Mouse (Mus musculus) adrenal gland, postnatal 25 days (tissue): Measurements from ENCODE around the gene Mmp21. TPM values are rescaled to one million over a fixed set of nuclear protein-coding genes. Genes with fewer than 3 reads are reported as not detected.
A peak's percentile ranks its signal among the peaks of the same experiment; 100 is the strongest.
"Not testable (repeated sequence)": the region's sequence is repeated elsewhere in the genome, so short reads cannot be mapped to it uniquely, and the experiment has no call there.

Source experiments
- DNase-seq: peaks from one replicate; pipeline ENCODE4 v3.0.0; 2021; ENCODE audit warnings: mixed read lengths
- long read RNA-seq: library from polyadenylated mRNA; stranded (forward); transcript quantifications from one replicate; pipeline ENCODE4 v2.0.0, GENCODE M21; 2021
- total RNA-seq: library from RNA; stranded (reverse); gene quantifications from 2 replicates; pipeline ENCODE4 v1.2.3, GENCODE M21; 2021

The Mmp21 gene
- total RNA-seq, result not detected in 2 replicates
- long read RNA-seq, result 0 reads

GRCm38 (mm10) chr7:133679961-133680360, at the start of gene Mmp21:
TSS of gene Mmp21 (minus strand) at chr7:133680061.
- no peak for DNase-seq

DNA sequence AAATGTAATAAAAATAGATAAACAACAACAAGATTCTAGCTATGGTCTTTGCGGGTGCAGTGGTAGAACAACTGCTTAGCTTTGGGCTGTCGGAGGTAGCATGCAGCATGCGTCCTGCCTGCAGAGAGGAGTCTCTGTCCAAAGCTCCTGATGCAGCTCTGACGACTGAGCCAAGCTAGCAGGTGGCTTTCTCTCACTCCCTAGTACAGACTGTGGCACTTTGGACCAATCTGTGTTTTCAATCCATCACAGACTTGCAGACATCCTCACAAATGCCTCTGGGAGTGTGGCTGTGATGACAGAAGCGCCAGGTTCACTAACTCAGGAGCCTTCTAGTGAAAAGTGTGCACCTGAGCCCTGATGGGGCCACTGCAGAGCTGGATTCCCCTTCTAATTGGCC, 49.5 kb upstream of the Mmp21 start:
- no peak for DNase-seq

GRCm38 (mm10) chr7:133727027-133727426, 47.2 kb upstream of the Mmp21 start:
- no peak for DNase-seq

- DNase-seq, result no peak
Measured at GRCm38 (mm10) chr7:133725571-133725970, 45.7 kb upstream of the Mmp21 start.

DNA sequence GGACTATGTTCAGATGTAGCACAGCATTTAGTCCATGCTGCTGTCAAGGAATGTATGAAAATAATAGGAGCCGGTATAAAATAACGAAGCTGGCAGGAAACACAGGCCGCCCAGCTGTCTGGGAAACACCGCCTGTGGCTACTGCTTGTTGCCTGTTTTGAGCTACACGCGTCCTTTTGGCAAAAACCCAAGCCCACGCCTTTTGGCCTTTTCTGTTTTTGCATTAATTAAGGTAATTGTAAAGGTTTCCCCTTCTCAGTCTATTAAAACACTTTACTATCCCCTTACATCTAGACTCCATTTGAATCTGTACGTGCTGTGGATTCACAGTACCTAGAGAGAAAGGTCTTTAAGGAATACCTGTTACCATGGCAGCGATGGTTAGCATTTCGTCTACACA, 45.0 kb upstream of the Mmp21 start:
- DNase-seq, result no peak

- no peak for DNase-seq
Measured at GRCm38 (mm10) chr7:133720616-133721015, 40.8 kb upstream of the Mmp21 start.

DNA sequence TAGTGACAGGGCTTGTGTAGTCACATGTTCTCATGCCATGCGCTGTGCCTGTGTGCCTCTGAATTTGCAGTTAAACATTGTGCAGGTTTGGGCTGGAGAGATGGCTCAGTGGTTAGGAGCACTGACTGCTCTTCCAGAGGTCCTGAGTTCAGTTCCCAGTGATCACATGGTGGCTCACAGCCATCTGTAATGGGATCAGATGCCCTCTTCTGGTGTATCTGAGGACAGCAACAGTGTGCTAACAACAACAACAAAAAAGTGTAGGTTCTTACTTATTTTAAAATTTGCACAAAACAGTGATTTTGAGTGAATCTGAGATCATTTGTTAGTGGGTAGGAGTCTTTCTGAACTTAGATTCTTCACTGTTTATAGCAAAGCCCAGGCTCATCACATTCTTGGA, 38.7 kb upstream of the Mmp21 start:
- no peak for DNase-seq

DNA sequence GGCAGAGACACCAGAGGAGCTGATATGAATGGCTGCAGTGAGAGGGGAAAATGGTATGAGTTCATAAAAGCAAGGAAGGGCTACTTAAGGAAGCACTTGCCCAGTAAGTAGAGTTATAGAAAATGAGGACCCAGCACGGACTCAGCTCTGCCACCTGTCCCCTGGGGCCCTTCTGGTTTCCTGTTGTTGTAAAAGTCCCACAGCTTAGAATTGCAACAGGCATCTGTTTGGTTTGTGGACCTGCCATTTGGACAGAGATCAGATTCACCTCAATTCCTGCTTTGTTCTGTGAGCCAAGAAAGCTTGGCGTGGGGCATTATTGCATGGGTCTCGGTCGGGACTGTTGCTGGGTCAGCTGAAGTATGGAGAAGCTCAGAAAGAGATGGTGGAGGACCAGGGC, 35.5 kb upstream of the Mmp21 start:
- DNase-seq, result peak; percentile 4

- DNase-seq, result no peak
Measured at GRCm38 (mm10) chr7:133707301-133707700, 27.4 kb upstream of the Mmp21 start.

DNA sequence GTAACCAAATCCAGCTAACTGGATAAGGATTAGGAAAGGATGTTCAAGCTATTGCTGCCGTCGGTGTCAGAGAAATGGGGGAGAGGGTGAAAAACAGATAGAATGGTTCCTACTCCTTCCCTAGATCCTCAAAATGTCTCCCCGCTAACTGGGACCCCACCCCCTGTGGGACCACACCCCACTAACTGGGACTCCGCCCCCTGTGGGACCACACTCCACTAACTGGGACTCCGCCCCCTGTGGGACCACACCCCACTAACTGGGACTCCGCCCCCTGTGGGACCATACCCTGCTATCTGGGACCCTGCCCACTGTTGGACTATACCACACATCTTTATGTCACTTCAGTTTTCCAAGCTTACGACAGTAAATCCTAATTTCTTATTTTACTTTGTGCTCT, 24.0 kb upstream of the Mmp21 start:
- no peak for DNase-seq

DNA sequence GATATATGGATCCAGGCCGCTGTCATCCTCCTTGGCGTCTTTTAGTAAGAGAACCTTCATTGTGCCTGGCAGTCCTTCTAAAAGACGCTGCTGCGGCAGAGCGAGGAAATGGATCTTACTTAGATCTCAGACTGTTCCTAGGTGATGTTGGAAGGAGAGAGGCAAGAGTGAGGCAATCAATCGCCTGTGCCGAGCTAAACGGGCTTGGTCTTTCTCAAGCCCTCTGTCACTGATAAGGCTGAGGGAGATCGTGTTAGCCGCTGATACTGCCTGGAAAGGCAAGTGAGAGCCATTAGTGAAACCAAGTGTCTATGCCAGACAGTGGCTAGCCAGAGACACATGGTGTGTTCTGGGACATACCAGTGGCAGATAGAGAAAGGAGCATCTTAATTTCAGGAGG, 22.5 kb upstream of the Mmp21 start:
- no peak for DNase-seq

- no peak for DNase-seq
Measured at GRCm38 (mm10) chr7:133701366-133701765, 21.5 kb upstream of the Mmp21 start.

DNA sequence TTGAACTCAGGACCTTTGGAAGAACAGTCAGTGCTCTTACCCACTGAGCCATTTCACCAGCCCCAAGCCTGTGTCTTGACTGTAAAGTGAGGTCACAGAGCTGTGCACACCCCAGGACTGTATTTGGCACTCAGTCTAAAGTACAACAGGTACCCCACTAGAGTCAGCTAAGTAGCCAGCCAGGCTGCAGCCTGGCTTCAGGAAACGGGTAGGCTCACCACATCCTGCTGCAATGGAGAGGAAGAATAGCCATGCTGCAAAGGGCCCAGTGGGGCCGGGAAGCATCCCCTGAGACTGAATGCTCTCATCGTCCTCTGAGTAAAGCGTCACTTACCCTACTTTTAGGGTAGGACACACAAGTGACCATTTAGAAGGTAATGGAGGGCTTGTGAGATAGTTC, 20.0 kb upstream of the Mmp21 start:
- DNase-seq, result no peak

- DNase-seq, result no peak
Measured at GRCm38 (mm10) chr7:133698021-133698709, 18.3 kb upstream of the Mmp21 start.

GRCm38 (mm10) chr7:133685644-133686043, 5.8 kb upstream of the Mmp21 start:
- DNase-seq, result not testable (repeated sequence)

GRCm38 (mm10) chr7:133684701-133685100, 4.8 kb upstream of the Mmp21 start:
- DNase-seq, result no peak

- no peak for DNase-seq
Measured at GRCm38 (mm10) chr7:133684110-133684509, 4.2 kb upstream of the Mmp21 start.

GRCm38 (mm10) chr7:133683626-133684025, 3.8 kb upstream of the Mmp21 start:
- no peak for DNase-seq

DNA sequence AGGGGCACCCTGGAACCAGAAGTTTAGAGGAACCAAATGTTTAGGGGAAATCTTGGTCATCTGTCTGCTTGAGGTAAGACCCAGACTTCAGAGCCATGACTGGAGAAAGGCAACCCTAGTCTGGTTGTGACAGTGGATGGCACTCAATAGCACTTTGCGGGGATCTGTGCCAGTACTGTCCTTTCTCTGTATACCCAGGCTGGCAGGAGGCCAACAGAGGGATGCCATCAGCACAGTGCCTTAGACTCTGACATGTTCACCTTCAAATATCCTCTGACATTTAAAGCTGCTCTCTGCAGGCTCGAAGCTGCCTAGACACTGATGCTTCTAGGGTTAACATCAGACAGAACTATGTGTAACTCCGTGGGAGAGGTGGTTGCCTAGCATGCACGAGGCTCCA, 422 bp downstream of the Mmp21 start:
- DNase-seq, result peak; percentile 39

DNA sequence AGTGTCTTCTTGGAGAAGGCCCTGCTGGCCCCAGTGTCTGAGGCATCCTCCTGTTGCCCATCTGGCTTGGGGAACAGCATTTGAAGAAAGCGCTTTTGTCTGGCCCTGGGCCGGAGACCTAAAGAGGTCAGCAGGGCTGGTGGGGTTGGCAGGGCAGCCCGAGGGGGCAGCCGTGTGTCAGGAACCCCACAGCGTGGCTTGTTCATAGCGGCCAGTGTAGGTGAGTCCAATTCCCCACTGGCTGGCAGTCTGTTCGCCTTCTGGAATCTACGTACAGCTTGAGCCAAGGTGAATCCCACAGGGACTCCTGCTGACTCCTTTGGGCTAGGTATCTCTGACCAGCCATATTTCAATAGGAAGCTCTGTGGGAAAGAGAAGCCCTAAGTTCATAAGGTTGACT, 1.1 kb downstream of the Mmp21 start:
- no peak for DNase-seq

DNA sequence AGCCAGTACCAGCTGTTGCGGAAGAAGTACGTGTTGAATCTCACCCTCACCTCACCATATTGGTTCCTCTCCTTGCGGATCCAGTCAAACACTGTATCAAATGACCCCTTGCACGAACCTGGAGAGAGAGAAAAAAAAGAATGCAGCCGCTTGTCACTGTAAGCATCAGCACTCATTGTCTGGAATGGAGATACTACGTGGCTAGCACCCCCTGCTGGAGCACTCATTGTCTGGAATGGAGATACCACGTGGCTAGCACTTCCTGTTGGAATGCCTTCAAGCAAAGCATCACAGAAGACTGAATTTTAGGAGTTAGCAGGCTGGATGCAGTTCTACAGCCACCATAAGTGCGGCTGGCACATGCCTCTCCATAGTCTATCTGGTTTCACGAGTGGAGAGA, 3.9 kb downstream of the Mmp21 start:
- DNase-seq, result no peak

DNA sequence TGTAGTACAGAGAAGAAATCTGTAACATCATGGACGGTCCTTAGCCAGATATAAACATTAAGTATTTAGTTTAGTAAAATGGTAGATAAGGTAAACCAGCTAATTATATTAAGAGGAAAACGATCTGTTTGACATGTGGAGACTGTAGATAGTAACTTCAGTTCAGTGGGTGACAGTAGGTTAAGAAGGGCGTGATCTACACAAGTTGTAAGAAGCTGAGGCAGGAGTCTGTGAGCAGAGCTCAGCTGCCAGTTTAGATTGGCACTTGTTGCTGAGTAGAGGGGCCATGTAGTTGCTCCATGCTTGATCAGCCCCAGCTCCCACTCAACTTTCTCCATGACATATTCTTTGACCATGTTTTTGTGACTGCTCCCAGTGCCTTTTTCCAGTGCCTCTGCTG, 9.0 kb downstream of the Mmp21 start:
- DNase-seq, result no peak

- DNase-seq, result no peak
Measured at GRCm38 (mm10) chr7:133669946-133670345, 9.9 kb downstream of the Mmp21 start.

GRCm38 (mm10) chr7:133669071-133669470, 10.8 kb downstream of the Mmp21 start:
- DNase-seq, result no peak

DNA sequence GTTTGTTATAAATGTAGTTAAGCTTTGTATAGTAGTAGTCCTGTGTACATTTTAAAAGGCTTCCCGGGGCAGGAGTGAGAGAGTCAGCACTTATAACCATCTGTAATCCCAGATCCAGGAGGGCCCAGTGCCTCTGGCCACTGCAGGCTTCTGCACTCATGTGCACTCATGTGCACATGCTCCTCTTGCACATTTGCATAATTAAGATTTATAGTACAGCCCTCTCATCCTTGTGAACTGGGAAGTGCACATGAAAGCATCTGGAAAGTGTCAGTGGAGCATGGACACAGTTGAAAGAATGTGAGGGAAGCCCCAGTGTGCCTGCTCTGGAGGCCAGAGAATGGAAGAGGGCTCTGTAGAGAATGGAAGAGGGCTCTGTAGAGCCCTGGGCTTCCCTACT, 17.4 kb downstream of the Mmp21 start:
- DNase-seq, result no peak
